Mouse (Mus musculus): ENCODE data around the gene Tac4. TPM values are rescaled to one million over a fixed set of nuclear protein-coding genes. Genes with fewer than 3 reads are reported as not detected.

The Tac4 gene
- polyA plus RNA-seq, 1 experiment from 2014 or later, result not detected

- no peak overlapping the region for H3K9ac ChIP-seq
- no peak overlapping the region for H3K4me3 ChIP-seq
- no peaks in the 10 kb centered on the region for H3K36me3 ChIP-seq
- H3K9me3 ChIP-seq, result no peaks in the 10 kb centered on the region
- H3K27me3 ChIP-seq, result no peaks in the 10 kb centered on the region
- H3K4me1 ChIP-seq, result peaks cover 11% of the 10 kb centered on the region
- H3K27ac ChIP-seq, result no peak overlapping the region
- 60% methylated on average over 6 of the region's 6 CpGs for WGBS
- H3K4me2 ChIP-seq, result no peak overlapping the region
- ATAC-seq (ENCODE audit: borderline replicate concordance, extremely low read depth, low FRiP score, low TSS enrichment), result no peak
These were observed 18.7 kb upstream of the Tac4 start for GRCm38 (mm10) chr11:95242653-95243052.

GRCm38 (mm10) chr11:95245456-95245855 is 15.9 kb upstream of the Tac4 start:
- H3K27ac ChIP-seq, result no peak overlapping the region
- no peak for ATAC-seq (ENCODE audit: borderline replicate concordance, extremely low read depth, low FRiP score, low TSS enrichment)
- H3K36me3 ChIP-seq, result no peaks in the 10 kb centered on the region
- no peaks in the 10 kb centered on the region for H3K27me3 ChIP-seq
- H3K9ac ChIP-seq, result no peak overlapping the region
- 56% methylated on average over 7 of the region's 7 CpGs for WGBS
- no peaks in the 10 kb centered on the region for H3K9me3 ChIP-seq
- no peak overlapping the region for H3K4me2 ChIP-seq
- no peak overlapping the region for H3K4me3 ChIP-seq
- H3K4me1 ChIP-seq, result 0 out of 2 replicates have a peak, but pooled peaks cover 5% of the 10 kb centered on the region

DNA sequence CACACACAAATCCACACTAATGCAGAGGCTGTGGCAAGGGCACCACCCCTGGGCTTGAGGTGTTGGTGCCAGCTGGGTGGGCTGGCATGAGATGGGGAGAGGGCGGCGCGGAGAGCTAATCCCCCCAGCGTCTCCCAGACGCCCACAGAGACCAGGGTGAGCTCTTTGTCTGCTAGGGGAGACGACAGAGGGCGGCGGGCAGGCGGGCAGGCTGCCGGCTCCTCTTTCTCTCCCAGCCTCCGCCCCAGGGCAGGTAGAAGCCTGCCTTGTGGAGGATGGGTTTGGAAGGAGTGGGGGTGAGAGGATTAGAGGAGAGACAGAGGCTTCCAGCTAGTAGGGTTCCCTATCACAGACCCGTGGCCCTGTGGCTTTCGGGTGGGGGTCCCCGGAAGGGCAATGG is 14.3 kb upstream of the Tac4 start:
- 0 out of 2 replicates have a peak, but pooled peaks cover 8% of the 10 kb centered on the region for H3K4me1 ChIP-seq
- H3K9me3 ChIP-seq, result no peaks in the 10 kb centered on the region
- H3K4me2 ChIP-seq, result no peak overlapping the region
- WGBS, result 59% methylated on average over 14 of the region's 14 CpGs
- H3K4me3 ChIP-seq, result no peak overlapping the region
- H3K9ac ChIP-seq, result no peak overlapping the region
- H3K27ac ChIP-seq, result no peak overlapping the region
- no peaks in the 10 kb centered on the region for H3K27me3 ChIP-seq
- no peak for ATAC-seq (ENCODE audit: borderline replicate concordance, extremely low read depth, low FRiP score, low TSS enrichment)
- H3K36me3 ChIP-seq, result no peaks in the 10 kb centered on the region

- H3K4me2 ChIP-seq, result no peak overlapping the region
- no peak overlapping the region for H3K9ac ChIP-seq
- no peak overlapping the region for H3K27ac ChIP-seq
- no peaks in the 10 kb centered on the region for H3K9me3 ChIP-seq
- no peaks in the 10 kb centered on the region for H3K36me3 ChIP-seq
- WGBS, result 26% methylated on average over 10 of the region's 10 CpGs
- ATAC-seq (ENCODE audit: borderline replicate concordance, extremely low read depth, low FRiP score, low TSS enrichment), result 0 out of 2 replicates have a peak, but pooled peaks have one; percentile 12
- no peak overlapping the region for H3K4me3 ChIP-seq
- H3K4me1 ChIP-seq, result 0 out of 2 replicates have a peak, but pooled peaks cover 8% of the 10 kb centered on the region
- H3K27me3 ChIP-seq, result no peaks in the 10 kb centered on the region
These were observed 11.2 kb upstream of the Tac4 start for GRCm38 (mm10) chr11:95250110-95250509.

- Histone ChIP-seq H3K9me3 (no peaks in the 10 kb centered on the region), H3K9ac (no peak overlapping the region), H3K4me3 (no peak overlapping the region), H3K4me2 (no peak overlapping the region), H3K27me3 (no peaks in the 10 kb centered on the region), H3K36me3 (no peaks in the 10 kb centered on the region), H3K27ac (no peak overlapping the region), H3K4me1 (0 out of 2 replicates have a peak, but pooled peaks cover 8% of the 10 kb centered on the region)
- no peak for ATAC-seq (ENCODE audit: borderline replicate concordance, extremely low read depth, low FRiP score, low TSS enrichment)
- WGBS, result 3% methylated on average over 11 of the region's 11 CpGs
These were observed 10.0 kb upstream of the Tac4 start for GRCm38 (mm10) chr11:95251295-95251694.

- Histone ChIP-seq H3K9me3 (no peaks in the 10 kb centered on the region), H3K27me3 (no peaks in the 10 kb centered on the region), H3K36me3 (no peaks in the 10 kb centered on the region), H3K4me2 (no peak overlapping the region), H3K4me1 (0 out of 2 replicates have a peak, but pooled peaks cover 8% of the 10 kb centered on the region), H3K27ac (no peak overlapping the region), H3K4me3 (no peak overlapping the region), H3K9ac (no peak overlapping the region)
- WGBS, result 87% methylated on average over 6 of the region's 6 CpGs
- ATAC-seq (ENCODE audit: borderline replicate concordance, extremely low read depth, low FRiP score, low TSS enrichment), result no peak
These were observed 9.2 kb upstream of the Tac4 start for GRCm38 (mm10) chr11:95252104-95252503.

- Histone ChIP-seq H3K4me1 (peaks cover 20% of the 10 kb centered on the region; the same call in 1 of the 2 replicates), H3K9ac (no peak overlapping the region), H3K4me2 (no peak overlapping the region), H3K36me3 (no peaks in the 10 kb centered on the region), H3K9me3 (no peaks in the 10 kb centered on the region), H3K27me3 (no peaks in the 10 kb centered on the region), H3K27ac (no peak overlapping the region), H3K4me3 (no peak overlapping the region)
- no peak for ATAC-seq (ENCODE audit: borderline replicate concordance, extremely low read depth, low FRiP score, low TSS enrichment)
- 87% methylated on average over 8 of the region's 8 CpGs for WGBS
These were observed 7.2 kb upstream of the Tac4 start for GRCm38 (mm10) chr11:95254165-95254564.

GRCm38 (mm10) chr11:95255747-95256146 is 5.6 kb upstream of the Tac4 start:
- ATAC-seq (ENCODE audit: borderline replicate concordance, extremely low read depth, low FRiP score, low TSS enrichment), result no peak
- Histone ChIP-seq H3K4me1 (peaks cover 16% of the 10 kb centered on the region), H3K4me2 (no peak overlapping the region), H3K9ac (no peak overlapping the region), H3K36me3 (no peaks in the 10 kb centered on the region), H3K27ac (no peak overlapping the region), H3K4me3 (no peak overlapping the region), H3K27me3 (no peaks in the 10 kb centered on the region), H3K9me3 (no peaks in the 10 kb centered on the region)
- 61% methylated on average over 6 of the region's 6 CpGs for WGBS

GRCm38 (mm10) chr11:95257930-95258329 is 3.4 kb upstream of the Tac4 start:
- H3K4me3 ChIP-seq, result 0 out of 2 replicates have a peak overlapping the region, but pooled peaks have one; percentile 69
- H3K36me3 ChIP-seq, result no peaks in the 10 kb centered on the region
- H3K9ac ChIP-seq, result no peak overlapping the region
- H3K27ac ChIP-seq, result no peak overlapping the region
- WGBS, result 42% methylated on average over 4 of the region's 4 CpGs
- ATAC-seq (ENCODE audit: borderline replicate concordance, extremely low read depth, low FRiP score, low TSS enrichment), result no peak
- no peaks in the 10 kb centered on the region for H3K9me3 ChIP-seq
- H3K27me3 ChIP-seq, result no peaks in the 10 kb centered on the region
- peak overlapping the region; percentile 96 for H3K4me2 ChIP-seq
- peaks cover 16% of the 10 kb centered on the region for H3K4me1 ChIP-seq

DNA sequence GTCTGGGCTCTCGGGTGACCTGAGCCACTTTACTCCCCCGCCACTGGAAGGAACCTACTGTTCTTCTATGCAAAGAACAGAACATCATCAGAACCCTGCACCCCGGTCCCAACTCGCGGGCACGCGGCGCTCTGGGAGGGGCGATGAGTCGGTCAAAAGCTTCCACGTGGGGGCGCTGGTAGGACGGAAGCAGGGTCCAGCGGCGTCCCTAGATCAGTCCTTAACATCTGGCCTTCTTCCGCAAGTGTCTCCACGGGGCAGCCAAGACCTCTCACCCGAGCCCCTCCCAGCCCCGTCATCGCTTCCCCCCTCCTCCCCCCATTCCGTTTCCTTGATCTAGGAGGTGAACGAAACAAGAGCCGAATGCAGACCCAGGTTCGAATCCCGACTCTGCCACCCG is 2.8 kb upstream of the Tac4 start:
- ATAC-seq (ENCODE audit: borderline replicate concordance, extremely low read depth, low FRiP score, low TSS enrichment), result peak; percentile 75
- no peaks in the 10 kb centered on the region for H3K27me3 ChIP-seq
- peaks cover 16% of the 10 kb centered on the region for H3K4me1 ChIP-seq
- H3K27ac ChIP-seq, result peak overlapping the region; percentile 81
- H3K4me3 ChIP-seq, result peak overlapping the region; percentile 69
- WGBS, result 1% methylated on average over 26 of the region's 26 CpGs
- H3K4me2 ChIP-seq, result peak overlapping the region; percentile 96
- peak overlapping the region; percentile 71 for H3K9ac ChIP-seq
- H3K9me3 ChIP-seq, result no peaks in the 10 kb centered on the region
- no peaks in the 10 kb centered on the region for H3K36me3 ChIP-seq

GRCm38 (mm10) chr11:95259088-95259849 is 2.1 kb upstream of the Tac4 start:
- H3K27me3 ChIP-seq, result no peaks in the 10 kb centered on the region
- H3K9ac ChIP-seq, result peak overlapping the region; percentile 71
- H3K9me3 ChIP-seq, result no peaks in the 10 kb centered on the region
- no peaks in the 10 kb centered on the region for H3K36me3 ChIP-seq
- peak overlapping the region; percentile 96 for H3K4me2 ChIP-seq
- peak; percentile 73 for ATAC-seq (ENCODE audit: borderline replicate concordance, extremely low read depth, low FRiP score, low TSS enrichment)
- peak overlapping the region; percentile 81 for H3K27ac ChIP-seq
- under 1% methylated on average over 72 of the region's 73 CpGs for WGBS
- H3K4me1 ChIP-seq, result peaks cover 20% of the 10 kb centered on the region
- H3K4me3 ChIP-seq, result peak overlapping the region; percentile 69

- no peak overlapping the region for H3K9ac ChIP-seq
- no peaks in the 10 kb centered on the region for H3K36me3 ChIP-seq
- H3K27ac ChIP-seq, result peak overlapping the region; percentile 79
- ATAC-seq (ENCODE audit: borderline replicate concordance, extremely low read depth, low FRiP score, low TSS enrichment), result peak; percentile 29; the same call in 1 of the 2 replicates
- 25% methylated on average over 11 of the region's 11 CpGs for WGBS
- H3K27me3 ChIP-seq, result no peaks in the 10 kb centered on the region
- peaks cover 13% of the 10 kb centered on the region for H3K4me1 ChIP-seq
- no peak overlapping the region for H3K4me3 ChIP-seq
- H3K9me3 ChIP-seq, result no peaks in the 10 kb centered on the region
- H3K4me2 ChIP-seq, result no peak overlapping the region; the same call in 1 of the 2 replicates
These were observed 2.6 kb downstream of the Tac4 start for GRCm38 (mm10) chr11:95263816-95264454.

Data from lung, embryonic 15.5 days (tissue).